Mouse (Mus musculus): ENCODE results near the gene Fiz1.

DNA sequence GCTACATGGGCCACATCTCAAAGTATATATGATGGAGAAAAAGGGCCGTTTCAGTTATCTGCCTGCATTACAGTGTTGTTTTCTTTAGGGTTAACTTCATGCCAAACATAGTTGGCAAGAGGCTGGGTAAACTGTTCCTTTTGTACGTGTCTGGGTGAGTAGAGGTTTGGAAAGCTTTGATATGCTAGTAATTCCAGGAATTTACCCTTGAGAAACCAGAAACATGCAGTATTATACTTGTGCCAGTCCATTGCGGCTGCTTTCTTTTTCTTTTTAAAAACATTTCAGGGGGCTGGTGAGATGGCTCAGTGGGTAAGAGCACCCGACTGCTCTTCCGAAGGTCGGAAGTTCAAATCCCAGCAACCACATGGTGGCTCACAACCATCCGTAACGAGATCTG, 17.6 kb downstream of the Fiz1 start:
- TF ChIP-seq CTCF (IDR thresholded peaks at IDR 0.05; ENCODE audit: low read depth): no peak
- TF ChIP-seq EP300 (IDR thresholded peaks at IDR 0.05; ENCODE audit: low read depth): no peak

All from liver, postnatal 0 days (tissue).